Mouse (Mus musculus): ENCODE data around the gene Lrriq4. TPM values are rescaled to one million over a fixed set of nuclear protein-coding genes. Genes with fewer than 3 reads are reported as not detected.

The Lrriq4 gene
- under 1 TPM; 0.12 to 0.32 TPM for polyA plus RNA-seq (2017; shearing (Covaris generic))

DNA sequence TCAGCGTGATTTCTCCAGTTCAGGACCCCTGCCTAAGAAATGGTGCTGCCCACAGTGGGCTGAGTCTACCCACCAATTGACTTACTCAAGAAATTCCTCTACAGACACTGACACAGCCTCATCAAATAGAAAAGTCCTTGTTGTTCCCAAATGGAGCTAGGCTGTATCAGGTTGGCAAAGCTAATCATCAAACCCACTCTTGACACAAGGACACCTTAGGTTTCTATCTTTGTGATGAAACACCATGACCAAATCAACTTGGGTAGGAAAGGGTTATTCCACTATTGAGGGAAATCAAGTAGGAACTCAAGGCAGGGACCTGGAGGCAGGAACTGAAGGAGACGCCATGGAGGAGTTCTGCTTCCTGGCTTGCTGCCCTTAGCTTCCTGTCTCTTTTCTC is at the start of gene Lrriq4:
TSS of gene Lrriq4 (plus strand) at position 301 of the 400 bp plus-strand sequence.

DNA sequence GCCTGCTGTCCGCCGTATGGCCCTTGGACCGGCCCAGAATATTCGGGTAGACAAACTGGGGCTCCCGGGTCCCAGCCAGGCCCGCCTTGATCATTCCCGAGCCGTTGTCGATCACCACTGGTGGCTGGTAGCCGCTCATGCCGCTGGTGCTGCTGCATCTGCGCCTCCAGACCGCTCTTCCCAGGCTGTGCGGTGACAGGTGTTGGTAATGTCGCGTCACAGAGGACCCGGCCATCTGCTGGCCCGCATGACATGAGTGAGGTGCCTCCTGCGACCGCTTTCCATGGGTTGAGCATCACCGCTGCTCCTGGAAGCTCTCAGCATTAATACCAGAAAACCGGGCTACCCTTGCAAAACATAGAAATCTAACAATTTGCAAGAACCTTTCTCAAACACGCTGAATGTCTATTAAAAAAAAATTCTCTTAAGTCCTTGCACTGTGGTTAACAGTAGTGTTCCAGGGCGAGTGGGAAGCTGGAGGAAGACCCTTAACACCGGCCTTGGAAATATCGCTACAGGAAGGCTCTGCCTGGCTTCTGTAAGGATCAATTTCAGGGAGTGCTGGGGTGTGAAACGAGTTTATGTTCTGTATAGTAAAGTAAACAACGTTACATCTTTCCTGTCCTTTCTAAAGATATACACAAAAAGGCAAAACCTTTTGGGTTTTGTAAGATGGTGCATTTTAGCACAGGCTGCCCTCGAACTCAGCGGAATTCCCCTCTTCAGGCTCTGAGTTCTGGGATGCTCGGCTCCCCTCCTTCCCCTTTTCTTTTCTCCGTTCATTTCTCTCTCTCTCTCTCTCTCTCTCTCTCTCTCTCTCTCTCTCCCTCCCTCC is 44.4 kb upstream of the Lrriq4 start, which contains the start of gene Actrt3:
TSS of gene Actrt3 (minus strand) at position 229 of the 835 bp plus-strand sequence.

DNA sequence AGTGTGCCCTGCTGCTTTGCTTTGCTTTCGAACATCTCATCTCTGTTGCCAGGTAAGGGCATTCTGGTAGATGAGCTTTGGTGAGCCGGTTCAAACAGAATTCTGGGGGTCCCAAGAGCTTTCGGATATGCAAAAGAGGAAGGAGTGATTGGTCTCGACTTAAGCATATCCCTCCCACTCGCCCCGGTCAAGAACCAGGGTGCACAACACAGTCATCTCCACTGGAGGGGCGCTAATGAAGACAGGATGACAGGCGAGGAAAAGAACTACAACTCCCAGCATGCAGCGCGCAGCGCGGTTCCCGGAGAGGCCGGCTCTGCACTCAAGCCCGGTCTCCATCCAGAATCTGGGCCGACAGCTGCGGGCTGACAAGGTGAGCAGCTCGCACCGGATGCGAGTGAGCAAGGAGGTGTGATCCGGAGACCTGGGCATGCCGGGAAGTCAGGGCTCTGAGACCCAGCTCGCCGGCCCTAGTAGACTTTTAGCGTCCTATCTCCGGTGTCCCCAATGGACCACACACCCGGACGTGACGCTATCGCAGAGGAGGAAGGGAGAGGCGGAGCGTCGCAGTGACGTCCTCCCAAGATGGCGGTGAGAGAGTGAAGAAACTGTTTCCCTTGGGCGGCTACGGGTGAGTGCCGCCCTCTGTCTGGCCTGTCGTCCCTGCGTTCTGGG is 42.1 kb upstream of the Lrriq4 start, which contains the start of gene Mynn:
TSS of gene Mynn (plus strand) at position 1 of the 675 bp plus-strand sequence.

DNA sequence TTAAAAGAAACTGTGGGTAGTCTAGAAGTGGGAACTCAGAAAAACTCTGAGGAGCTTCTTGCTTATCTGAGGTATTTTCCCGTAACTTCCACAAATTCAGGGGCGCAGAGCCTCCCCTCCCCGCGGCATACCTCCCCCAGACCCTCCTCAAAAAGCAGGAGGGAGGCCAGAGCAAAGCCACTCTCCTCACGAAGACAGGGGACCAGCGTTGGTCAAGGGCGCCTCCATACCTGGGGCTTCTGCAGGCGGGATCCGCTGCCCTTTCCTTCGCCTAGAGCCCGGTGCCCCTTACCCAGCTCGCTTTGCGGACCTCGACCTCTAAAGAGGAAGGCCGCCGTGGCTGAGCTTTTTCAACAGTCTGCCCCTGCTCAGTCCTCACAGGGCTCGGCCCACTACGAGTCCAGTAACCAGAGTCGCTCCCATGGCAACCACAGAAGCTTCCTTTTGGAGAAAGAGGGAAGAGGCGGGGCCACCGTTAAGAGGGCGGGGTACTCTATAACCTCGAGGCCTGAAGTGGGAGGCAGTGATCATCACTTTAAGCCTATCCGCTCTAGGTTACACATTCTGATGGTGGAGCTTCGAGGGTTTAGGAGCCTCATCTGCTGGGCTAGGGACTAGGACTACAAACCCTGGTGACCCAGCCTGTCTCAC is 3.3 kb downstream of the Lrriq4 start, which contains the start of gene Lrrc34:
TSS of gene Lrrc34 (minus strand) at position 430 of the 651 bp plus-strand sequence.

DNA sequence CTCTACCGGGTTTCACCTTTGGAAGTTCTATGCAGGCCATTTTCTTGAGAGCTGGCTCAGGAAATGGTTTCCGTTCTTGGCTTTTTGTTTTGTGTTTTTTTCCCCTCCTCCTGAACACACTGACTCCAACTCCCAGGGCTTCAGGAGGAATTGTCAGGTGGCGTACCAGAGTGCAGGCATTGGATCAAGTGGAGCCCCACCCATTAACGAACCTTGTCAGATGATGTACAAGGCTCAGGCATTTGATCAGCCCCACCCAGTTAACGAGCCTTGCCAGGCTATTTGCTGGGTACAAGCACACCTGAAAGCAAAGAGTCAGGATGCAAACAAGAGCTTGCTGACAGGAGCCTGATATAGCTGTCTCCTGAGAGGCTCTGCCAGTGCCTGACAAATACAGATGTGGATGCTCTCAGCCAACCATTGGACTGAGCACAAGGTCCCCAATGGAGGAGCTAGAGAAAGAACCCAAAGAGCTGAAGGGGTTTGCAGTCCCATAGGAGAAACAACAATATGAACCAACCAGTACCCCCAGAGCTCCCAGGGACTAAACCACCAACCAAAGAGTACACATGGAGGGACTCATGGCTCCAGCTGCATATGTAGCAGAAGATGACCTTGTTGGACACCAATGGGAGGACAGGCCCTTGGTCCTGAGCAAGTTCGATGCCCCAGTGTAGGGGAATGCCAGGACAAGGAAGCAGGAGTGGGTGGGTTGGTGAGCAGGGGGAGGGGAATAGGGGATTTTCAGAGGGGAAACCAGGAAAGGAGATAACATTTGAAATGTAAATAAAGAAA is 55.6 kb downstream of the Lrriq4 start, which contains the start of gene Lrrc31:
TSS of gene Lrrc31 (minus strand) at position 133 of the 795 bp plus-strand sequence.

Other genes with a start within 250 kb of the Lrriq4 start
- 1 to 10 TPM in 1 of 2 experiments, under 1 TPM in 1; 0.43 to 1.1 TPM for gene Mecom, start 96.5 kb upstream of the Lrriq4 start, polyA plus RNA-seq (2017; shearing (Covaris generic))
- under 1 TPM in 1 of 2 experiments, not detected in 1; 0.34 TPM for gene Actrt3, start 44.6 kb upstream of the Lrriq4 start, polyA plus RNA-seq (2017; shearing (Covaris generic))
- 10 to 100 TPM; 47.3 to 51.0 TPM for gene Mynn, start 42.4 kb upstream of the Lrriq4 start, polyA plus RNA-seq (2017; shearing (Covaris generic))
- under 1 TPM in 1 of 2 experiments, not detected in 1; 0.29 TPM for gene Lrrc34, start 3.4 kb downstream of the Lrriq4 start, polyA plus RNA-seq (2017; shearing (Covaris generic))
- gene Lrrc31, start 55.3 kb downstream of the Lrriq4 start, polyA plus RNA-seq (2017; shearing (Covaris generic)) = under 1 TPM in 1 of 2 experiments, not detected in 1; 0.73 TPM
- under 1 TPM; 0.16 to 0.67 TPM for gene Samd7, start 101.8 kb downstream of the Lrriq4 start, polyA plus RNA-seq (2017; shearing (Covaris generic))
- gene Sec62, start 148.4 kb downstream of the Lrriq4 start, polyA plus RNA-seq (2017; shearing (Covaris generic)) = 10 to 100 TPM; 73.0 to 75.6 TPM
- 1 to 10 TPM in 1 of 2 experiments, under 1 TPM in 1; 0.94 to 5.2 TPM for gene Gpr160, start 211.4 kb downstream of the Lrriq4 start, polyA plus RNA-seq (2017; shearing (Covaris generic))

Data from inflammation-experienced regulatory T-cells (primary cell).